Mouse (Mus musculus) heart, adult 2 months (tissue): ENCODE measurements around the gene Mettl21e.

Experiments used
- CTCF ChIP-seq: fragments of 200-600 bp; IDR thresholded peaks from 2 replicates; pipeline ENCODE4 v1.8.1; 2022; ENCODE audit warnings: antibody characterized with exemption, mild to moderate bottlenecking, moderate library complexity
- POLR2A ChIP-seq: fragments of 200-500 bp; IDR thresholded peaks from 2 replicates; pipeline ENCODE4 v1.6.1; 2011; ENCODE audit warnings: mild to moderate bottlenecking, low read depth, low read length, control low read depth; ENCODE audit not compliant: insufficient read depth

- no peak for TF ChIP-seq POLR2A
- no peak for TF ChIP-seq CTCF
Measured at GRCm38 (mm10) chr1:44239969-44240368, 21.2 kb upstream of the Mettl21e start.
